Mouse (Mus musculus): ENCODE results near the gene Abcb10.

Abcb10 gene

DNA sequence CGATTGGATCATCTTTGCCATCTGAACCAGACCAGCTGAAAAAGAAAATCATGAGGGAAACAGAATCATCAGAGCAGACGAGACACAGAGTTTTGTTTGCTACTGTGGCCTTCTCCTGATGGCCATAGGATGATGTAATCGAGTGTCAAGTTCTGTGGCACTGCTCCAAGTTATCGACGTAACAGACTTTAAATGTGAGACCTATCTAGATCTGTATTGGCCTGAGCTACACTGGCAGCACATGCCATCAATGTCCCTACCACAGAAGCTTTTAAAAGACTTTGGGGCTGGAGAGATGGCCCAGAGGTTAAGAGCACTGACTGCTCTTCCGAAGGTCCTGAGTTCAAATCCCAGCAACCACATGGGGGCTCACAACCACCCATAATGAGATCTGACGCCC is 80.3 kb downstream of the Abcb10 start:
- no peak for DNase-seq (ENCODE audit: low spot score in 2 of 2)
